Mouse (Mus musculus): ENCODE results near the gene Slc9a8. TPM values are rescaled to one million over a fixed set of nuclear protein-coding genes. Genes with fewer than 3 reads are reported as not detected.

Slc9a8 gene
- total and polyA plus RNA-seq, 2 experiments from 2014 or later, result 17.9 to 43.1 TPM

DNA sequence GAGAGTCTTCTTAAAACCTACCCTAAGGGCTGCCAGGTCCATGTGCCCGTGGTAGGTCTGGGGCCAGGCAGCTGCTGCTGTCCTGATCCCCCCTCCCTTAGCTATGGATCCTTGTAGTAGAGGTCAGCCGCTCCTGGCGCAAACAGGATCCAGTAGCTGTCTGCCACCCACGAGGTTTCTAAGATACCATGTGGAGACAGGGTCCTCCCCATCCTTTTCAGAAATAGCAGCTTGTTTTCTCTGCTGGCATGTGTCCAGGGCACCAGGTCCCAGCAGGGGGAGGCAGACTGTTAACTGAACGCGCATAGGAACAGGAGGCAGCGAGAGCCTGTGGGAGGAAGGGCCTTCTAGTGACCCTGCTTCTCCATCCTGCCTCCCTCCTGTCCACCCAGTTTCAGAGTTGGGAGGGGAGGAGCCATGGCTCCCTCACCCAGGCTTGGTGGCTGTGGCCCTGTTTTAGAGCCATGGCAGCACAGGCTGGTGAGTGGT is 54.7 kb downstream of the Slc9a8 start:
- Histone ChIP-seq H3K4me3 (ENCODE audit: low read length) (no peak overlapping the region), H3K27me3 (ENCODE audit: insufficient read depth, low read length) (no peaks in the 10 kb centered on the region), H3K4me2 (ENCODE audit: low read depth, low read length) (0 out of 2 replicates have a peak overlapping the region, but pooled peaks have one; percentile 7), H3K9ac (replicated peaks; ENCODE audit: low read length) (peak overlapping the region; percentile 44), H3K4me1 (ENCODE audit: insufficient read depth, low read length) (peaks cover 23% of the 10 kb centered on the region), H3K9me3 (ENCODE audit: low read length) (no peaks in the 10 kb centered on the region), H3K36me3 (ENCODE audit: insufficient read depth, low read length) (peaks cover 20% of the 10 kb centered on the region), H3K27ac (peak overlapping the region; percentile 88)
- ATAC-seq (peak; percentile 92), DNase-seq (ENCODE audit: low spot score) (peak; percentile 92)
- TF ChIP-seq CTCF (IDR thresholded peaks at IDR 0.05; ENCODE audit: low read depth), result peak; percentile 71
- WGBS, result 3% methylated on average over 7 of the region's 7 CpGs

- ATAC-seq, result peak; percentile 36; the same call in 1 of the 2 replicates
- 0 out of 2 replicates have a peak overlapping the region, but pooled peaks have one; percentile 7 for H3K4me2 ChIP-seq (ENCODE audit: low read depth, low read length)
- 64% methylated on average over 4 of the region's 4 CpGs for WGBS
Observed at GRCm38 (mm10) chr2:167476762-167477161, 55.2 kb downstream of the Slc9a8 start.

DNA sequence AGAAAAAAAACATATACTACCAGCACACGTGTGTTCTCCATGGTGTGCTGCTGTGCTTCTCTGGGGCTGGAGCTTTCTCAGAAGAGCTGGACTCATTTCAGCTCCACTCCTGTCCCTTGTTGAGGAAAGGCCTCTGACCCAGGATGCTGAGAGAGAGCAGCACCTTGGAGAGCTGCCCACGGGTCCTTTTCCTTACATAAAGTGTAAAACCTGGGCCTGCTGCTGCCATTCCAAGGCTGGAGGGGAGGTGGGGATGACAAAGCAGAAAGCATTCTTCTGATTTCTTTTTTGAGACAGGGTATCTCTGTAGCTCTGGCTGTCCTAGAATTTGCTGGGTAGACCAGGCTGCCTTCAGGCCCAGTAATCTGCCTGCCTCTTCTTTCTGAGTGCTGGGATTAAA is 56.6 kb downstream of the Slc9a8 start:
- no peak overlapping the region for H3K4me2 ChIP-seq (ENCODE audit: low read depth, low read length)
- H3K4me3 ChIP-seq (ENCODE audit: low read length), result no peak overlapping the region
- no peak overlapping the region for H3K27ac ChIP-seq
- no peak for TF ChIP-seq CTCF (IDR thresholded peaks at IDR 0.05; ENCODE audit: low read depth)
- ATAC-seq (no peak), DNase-seq (ENCODE audit: low spot score) (no peak)
- no peaks in the 10 kb centered on the region for H3K27me3 ChIP-seq (ENCODE audit: insufficient read depth, low read length)
- no peak overlapping the region for H3K9ac ChIP-seq (replicated peaks; ENCODE audit: low read length)
- 43% methylated on average over 2 of the region's 2 CpGs for WGBS
- no peaks in the 10 kb centered on the region for H3K9me3 ChIP-seq (ENCODE audit: low read length)
- H3K4me1 ChIP-seq (ENCODE audit: insufficient read depth, low read length), result peaks cover 23% of the 10 kb centered on the region
- H3K36me3 ChIP-seq (ENCODE audit: insufficient read depth, low read length), result peaks cover 16% of the 10 kb centered on the region

More at GRCm38 (mm10) chr2:167476762-167477161, 55.2 kb downstream of the Slc9a8 start:
- DNase-seq (ENCODE audit: low spot score), result peak; percentile 9
- H3K36me3 ChIP-seq (ENCODE audit: insufficient read depth, low read length), result peaks cover 15% of the 10 kb centered on the region
- H3K4me1 ChIP-seq (ENCODE audit: insufficient read depth, low read length), result peaks cover 23% of the 10 kb centered on the region
- no peaks in the 10 kb centered on the region for H3K27me3 ChIP-seq (ENCODE audit: insufficient read depth, low read length)
- no peak for TF ChIP-seq CTCF (IDR thresholded peaks at IDR 0.05; ENCODE audit: low read depth)
- peak overlapping the region; percentile 88 for H3K27ac ChIP-seq
- H3K9ac ChIP-seq (replicated peaks; ENCODE audit: low read length), result no peak overlapping the region
- H3K4me3 ChIP-seq (ENCODE audit: low read length), result no peak overlapping the region
- H3K9me3 ChIP-seq (ENCODE audit: low read length), result no peaks in the 10 kb centered on the region

GRCm38 (mm10) chr2:167479501-167479900 is 58.0 kb downstream of the Slc9a8 start:
- 96% methylated on average over 1 of the region's 1 CpGs for WGBS
- no peak for ATAC-seq
- TF ChIP-seq CTCF (IDR thresholded peaks at IDR 0.05; ENCODE audit: low read depth), result no peak
- H3K27me3 ChIP-seq (ENCODE audit: insufficient read depth, low read length), result no peaks in the 10 kb centered on the region
- H3K4me3 ChIP-seq (ENCODE audit: low read length), result no peak overlapping the region
- no peak overlapping the region for H3K27ac ChIP-seq
- H3K36me3 ChIP-seq (ENCODE audit: insufficient read depth, low read length), result peaks cover 18% of the 10 kb centered on the region
- H3K9me3 ChIP-seq (ENCODE audit: low read length), result no peaks in the 10 kb centered on the region
- DNase-seq (ENCODE audit: low spot score), result no peak
- H3K4me1 ChIP-seq (ENCODE audit: insufficient read depth, low read length), result peaks cover 23% of the 10 kb centered on the region
- H3K4me2 ChIP-seq (ENCODE audit: low read depth, low read length), result no peak overlapping the region
- H3K9ac ChIP-seq (replicated peaks; ENCODE audit: low read length), result no peak overlapping the region

DNA sequence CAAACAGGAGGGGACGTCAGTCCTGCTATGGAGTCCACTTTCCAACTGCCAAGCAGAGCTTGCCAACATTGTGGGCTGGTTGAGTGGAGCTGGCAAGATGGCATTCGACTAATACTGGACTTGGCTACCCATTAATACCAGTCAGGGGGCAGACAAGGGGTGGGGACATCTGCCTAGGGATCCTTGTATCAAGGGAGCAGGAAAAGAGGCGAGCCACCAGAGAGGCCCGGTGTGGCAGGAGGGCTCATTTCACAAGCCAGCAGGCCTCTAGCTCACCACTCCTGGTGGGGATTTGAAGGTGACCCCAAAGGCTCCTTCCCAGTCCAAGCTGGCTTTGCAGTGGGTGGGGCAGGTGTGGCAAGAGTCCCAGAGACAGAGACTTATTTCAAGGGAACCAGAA is 61.2 kb downstream of the Slc9a8 start:
- no peak for TF ChIP-seq CTCF (IDR thresholded peaks at IDR 0.05; ENCODE audit: low read depth)
- ATAC-seq, result no peak

GRCm38 (mm10) chr2:167483081-167483826 is 61.7 kb downstream of the Slc9a8 start:
- H3K9me3 ChIP-seq (ENCODE audit: low read length), result no peaks in the 10 kb centered on the region
- WGBS, result 90% methylated on average over 27 of the region's 27 CpGs
- DNase-seq (ENCODE audit: low spot score), result no peak
- peaks cover 13% of the 10 kb centered on the region for H3K4me1 ChIP-seq (ENCODE audit: insufficient read depth, low read length)
- H3K9ac ChIP-seq (replicated peaks; ENCODE audit: low read length), result no peak overlapping the region
- no peak for TF ChIP-seq CTCF (IDR thresholded peaks at IDR 0.05; ENCODE audit: low read depth)
- peaks cover 21% of the 10 kb centered on the region for H3K36me3 ChIP-seq (ENCODE audit: insufficient read depth, low read length)
- no peak overlapping the region for H3K4me3 ChIP-seq (ENCODE audit: low read length)
- H3K4me2 ChIP-seq (ENCODE audit: low read depth, low read length), result no peak overlapping the region
- 0 out of 2 replicates have a peak overlapping the region, but pooled peaks have one; percentile 11 for H3K27ac ChIP-seq
- no peaks in the 10 kb centered on the region for H3K27me3 ChIP-seq (ENCODE audit: insufficient read depth, low read length)
- ATAC-seq, result no peak

More for the DNA sequence above, 61.2 kb downstream of the Slc9a8 start:
- Histone ChIP-seq H3K4me1 (ENCODE audit: insufficient read depth, low read length) (peaks cover 13% of the 10 kb centered on the region), H3K9ac (replicated peaks; ENCODE audit: low read length) (no peak overlapping the region), H3K4me3 (ENCODE audit: low read length) (no peak overlapping the region), H3K4me2 (ENCODE audit: low read depth, low read length) (no peak overlapping the region), H3K36me3 (ENCODE audit: insufficient read depth, low read length) (peaks cover 21% of the 10 kb centered on the region), H3K9me3 (ENCODE audit: low read length) (no peaks in the 10 kb centered on the region), H3K27me3 (ENCODE audit: insufficient read depth, low read length) (no peaks in the 10 kb centered on the region), H3K27ac (0 out of 2 replicates have a peak overlapping the region, but pooled peaks have one; percentile 11)
- peak; percentile 47 for DNase-seq (ENCODE audit: low spot score)
- 51% methylated on average over 4 of the region's 4 CpGs for WGBS

Data from hindbrain, postnatal 0 days (tissue).